Mouse (Mus musculus): Measurements from ENCODE around the gene Hist1h1b. TPM values are rescaled to one million over a fixed set of nuclear protein-coding genes. Genes with fewer than 3 reads are reported as not detected.
A peak's percentile ranks its signal among the peaks of the same experiment; 100 is the strongest.

The Hist1h1b gene
- polyA plus RNA-seq, 1 experiment, result 4.3 TPM

- DNase-seq (ENCODE audit: low read depth), result peak; percentile 97
- TF ChIP-seq POLR2A (IDR thresholded peaks at IDR 0.05; ENCODE audit: borderline replicate concordance, extremely low read depth, insufficient read depth, insufficient read length, poor library complexity, severe bottlenecking) (peak; percentile 17; the same call in 1 of the 2 replicates), CTCF (IDR thresholded peaks at IDR 0.05; ENCODE audit: borderline replicate concordance, extremely low read depth, insufficient read depth, insufficient read length) (no peak)
Measured at GRCm38 (mm10) chr13:21778814-21779766, 1.3 kb downstream of the Hist1h1b start.

- no peak for DNase-seq (ENCODE audit: low read depth)
- no peak for TF ChIP-seq POLR2A (IDR thresholded peaks at IDR 0.05; ENCODE audit: borderline replicate concordance, extremely low read depth, insufficient read depth, insufficient read length, poor library complexity, severe bottlenecking)
Measured at GRCm38 (mm10) chr13:21755707-21756106, 24.7 kb downstream of the Hist1h1b start.

DNA sequence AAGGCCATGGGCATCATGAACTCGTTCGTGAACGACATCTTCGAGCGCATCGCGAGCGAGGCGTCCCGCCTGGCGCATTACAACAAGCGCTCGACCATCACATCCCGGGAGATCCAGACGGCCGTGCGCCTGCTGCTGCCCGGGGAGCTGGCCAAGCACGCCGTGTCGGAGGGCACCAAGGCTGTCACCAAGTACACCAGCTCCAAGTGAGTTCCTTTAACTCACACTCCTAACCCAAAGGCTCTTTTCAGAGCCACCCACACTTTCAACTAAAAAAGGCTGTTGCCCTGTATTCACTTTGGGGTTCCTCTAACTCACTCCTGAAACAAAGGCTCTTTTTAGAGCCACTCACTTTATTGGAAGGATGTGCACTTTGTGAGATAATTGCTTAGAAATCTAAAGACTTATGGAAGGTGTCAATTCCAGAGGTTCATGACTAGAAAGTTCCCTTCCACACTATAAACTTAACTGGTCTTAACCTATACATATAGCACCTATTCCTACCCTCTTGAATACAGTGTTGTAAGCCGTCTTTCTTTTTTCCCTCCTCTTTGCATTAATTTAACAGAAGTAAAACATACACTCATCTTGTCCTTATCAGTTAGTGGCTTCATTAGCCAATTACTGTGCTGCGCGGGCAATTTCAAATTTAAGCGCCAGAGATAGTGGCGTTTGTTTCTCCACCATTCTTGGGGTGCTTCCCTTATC, 26.0 kb downstream of the Hist1h1b start:
- DNase-seq (ENCODE audit: low read depth), result peak; percentile 81

GRCm38 (mm10) chr13:21753524-21754285, 26.7 kb downstream of the Hist1h1b start, which contains the start of the genes Hist1h2ak and Hist1h2bn:
Hist1h2ak (minus strand) TSS chr13:21753827.
Hist1h2bn (plus strand) TSS chr13:21754123.
- 0 out of 2 replicates have a peak, but pooled peaks have one; percentile 39 for TF ChIP-seq POLR2A (IDR thresholded peaks at IDR 0.05; ENCODE audit: borderline replicate concordance, extremely low read depth, insufficient read depth, insufficient read length, poor library complexity, severe bottlenecking)
- DNase-seq (ENCODE audit: low read depth), result peak; percentile 99

DNA sequence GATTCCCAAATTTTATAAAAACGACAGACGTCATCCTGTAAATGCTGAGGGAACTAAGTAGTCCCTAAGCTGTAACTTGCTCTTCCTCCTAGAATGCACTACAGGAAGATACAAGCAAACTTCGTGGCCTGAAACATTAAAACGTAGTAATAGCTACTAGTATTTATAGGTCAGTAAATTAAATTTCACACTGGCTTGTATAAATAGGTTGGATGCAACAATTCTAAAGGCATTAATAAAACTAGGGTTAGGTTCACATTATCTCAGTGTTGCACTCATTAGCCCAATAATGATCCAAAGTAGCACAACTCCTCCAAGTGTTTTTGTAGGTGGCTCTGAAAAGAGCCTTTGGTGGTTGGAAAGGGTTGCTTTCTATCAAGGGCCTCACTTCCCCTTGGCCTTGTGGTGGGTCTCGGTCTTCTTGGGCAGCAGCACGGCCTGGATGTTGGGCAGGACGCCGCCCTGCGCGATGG, 27.3 kb downstream of the Hist1h1b start:
- DNase-seq (ENCODE audit: low read depth), result no peak
- TF ChIP-seq POLR2A (IDR thresholded peaks at IDR 0.05; ENCODE audit: borderline replicate concordance, extremely low read depth, insufficient read depth, insufficient read length, poor library complexity, severe bottlenecking) (no peak), CTCF (IDR thresholded peaks at IDR 0.05; ENCODE audit: borderline replicate concordance, extremely low read depth, insufficient read depth, insufficient read length) (no peak)

GRCm38 (mm10) chr13:21752356-21752755, 28.1 kb downstream of the Hist1h1b start:
- TF ChIP-seq POLR2A (IDR thresholded peaks at IDR 0.05; ENCODE audit: borderline replicate concordance, extremely low read depth, insufficient read depth, insufficient read length, poor library complexity, severe bottlenecking), result no peak
- no peak for TF ChIP-seq CTCF (IDR thresholded peaks at IDR 0.05; ENCODE audit: borderline replicate concordance, extremely low read depth, insufficient read depth, insufficient read length)
- no peak for DNase-seq (ENCODE audit: low read depth)

- TF ChIP-seq CTCF (IDR thresholded peaks at IDR 0.05; ENCODE audit: borderline replicate concordance, extremely low read depth, insufficient read depth, insufficient read length), result no peak
- no peak for TF ChIP-seq POLR2A (IDR thresholded peaks at IDR 0.05; ENCODE audit: borderline replicate concordance, extremely low read depth, insufficient read depth, insufficient read length, poor library complexity, severe bottlenecking)
- DNase-seq (ENCODE audit: low read depth), result no peak
Measured at GRCm38 (mm10) chr13:21751827-21752226, 28.6 kb downstream of the Hist1h1b start.

DNA sequence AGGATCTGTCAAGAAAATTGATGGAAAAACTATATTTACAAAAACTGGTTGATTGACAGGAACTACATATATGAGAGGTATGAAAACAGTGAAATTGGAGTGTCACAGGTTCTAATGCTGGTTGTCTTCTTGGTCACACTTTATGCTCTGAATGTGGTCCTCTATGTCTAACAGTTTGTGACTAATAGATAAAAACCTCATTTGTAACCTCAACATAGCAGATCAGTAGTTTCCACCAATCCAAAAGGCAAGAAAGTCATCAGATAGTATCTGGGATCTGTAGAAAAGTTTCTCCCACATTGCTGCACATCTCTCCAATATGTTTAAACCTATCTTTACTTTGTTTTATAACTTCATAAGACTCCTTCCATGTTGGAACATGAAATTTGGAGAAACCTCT, 29.0 kb downstream of the Hist1h1b start:
- DNase-seq (ENCODE audit: low read depth), result no peak
- no peak for TF ChIP-seq CTCF (IDR thresholded peaks at IDR 0.05; ENCODE audit: borderline replicate concordance, extremely low read depth, insufficient read depth, insufficient read length)
- no peak for TF ChIP-seq POLR2A (IDR thresholded peaks at IDR 0.05; ENCODE audit: borderline replicate concordance, extremely low read depth, insufficient read depth, insufficient read length, poor library complexity, severe bottlenecking)

- peak; percentile 97 for DNase-seq (ENCODE audit: low read depth)
- TF ChIP-seq POLR2A (IDR thresholded peaks at IDR 0.05; ENCODE audit: borderline replicate concordance, extremely low read depth, insufficient read depth, insufficient read length, poor library complexity, severe bottlenecking), result peak; percentile 56; the same call in 1 of the 2 replicates
Measured at GRCm38 (mm10) chr13:21750159-21751017, 30.0 kb downstream of the Hist1h1b start, which contains the start of gene Hist1h4k. Hist1h4k (minus strand) TSS chr13:21750505.

GRCm38 (mm10) chr13:21749387-21750158, 30.9 kb downstream of the Hist1h1b start:
- DNase-seq (ENCODE audit: low read depth), result peak; percentile 67
- TF ChIP-seq POLR2A (IDR thresholded peaks at IDR 0.05; ENCODE audit: borderline replicate concordance, extremely low read depth, insufficient read depth, insufficient read length, poor library complexity, severe bottlenecking), result no peak
- TF ChIP-seq CTCF (IDR thresholded peaks at IDR 0.05; ENCODE audit: borderline replicate concordance, extremely low read depth, insufficient read depth, insufficient read length), result no peak

Measured in brain, embryonic 14.5 days (tissue).